Mouse (Mus musculus): Measurements from ENCODE around the gene Capn7. TPM values are rescaled to one million over a fixed set of nuclear protein-coding genes. Genes with fewer than 3 reads are reported as not detected.

The Capn7 gene
- polyA plus RNA-seq, 1 experiment from 2014 or later = 37.0 TPM

DNA sequence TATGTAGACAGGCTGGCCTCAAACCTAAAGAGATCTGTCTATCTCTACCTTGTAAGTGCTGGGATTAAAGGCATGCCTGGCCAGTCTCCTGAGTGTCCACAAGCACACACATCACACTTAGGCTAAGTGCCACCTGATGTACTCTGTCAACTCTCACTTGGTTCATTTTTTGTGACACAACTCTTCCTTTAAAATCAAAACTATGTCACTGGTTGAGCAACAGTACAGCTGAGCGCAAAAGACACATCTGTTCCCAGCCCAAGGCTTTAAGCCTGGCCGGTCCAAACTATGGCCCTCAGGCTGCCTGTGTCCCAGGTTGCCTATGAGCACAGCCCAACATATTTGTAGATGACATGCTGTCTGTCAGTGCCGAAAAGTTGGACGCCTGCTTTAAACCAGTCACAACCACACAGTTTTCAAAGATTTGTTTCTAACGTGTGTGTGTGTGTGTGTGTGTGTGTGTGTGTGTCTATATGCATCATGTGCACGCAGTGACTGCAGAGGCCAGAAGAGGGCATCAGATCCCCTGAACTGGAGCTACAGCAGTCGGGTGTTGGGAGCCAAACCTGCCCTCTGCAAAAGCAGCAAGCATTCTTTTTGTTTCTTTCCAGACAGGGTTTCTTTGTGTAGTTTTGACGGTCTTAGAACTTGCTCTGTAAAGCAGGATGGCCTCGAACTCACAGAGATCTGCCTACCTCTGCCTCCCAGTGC, 58.5 kb downstream of the Capn7 start:
- Histone ChIP-seq H3K4me3 (ENCODE audit: low read depth, low read length) (no peak overlapping the region), H3K9me3 (ENCODE audit: control insufficient read depth, low read length) (0 out of 2 replicates have a peak, but pooled peaks cover 3% of the 10 kb centered on the region), H3K27ac (ENCODE audit: low read depth) (no peak overlapping the region), H3K36me3 (ENCODE audit: control insufficient read depth, insufficient read depth, low read length) (no peaks in the 10 kb centered on the region), H3K9ac (ENCODE audit: low read length) (no peak overlapping the region), H3K4me1 (replicated peaks; ENCODE audit: control insufficient read depth, insufficient read depth, low read length) (no peaks in the 10 kb centered on the region), H3K4me2 (ENCODE audit: low read length) (no peak overlapping the region), H3K27me3 (replicated peaks; ENCODE audit: control insufficient read depth, insufficient read depth, low read length) (no peaks in the 10 kb centered on the region)
- ATAC-seq (replicated peaks; ENCODE audit: low FRiP score, low TSS enrichment, low read depth) = no peak
- DNase-seq (ENCODE audit: low spot score) = no peak
- WGBS = 93% methylated on average over 9 of the region's 9 CpGs

DNA sequence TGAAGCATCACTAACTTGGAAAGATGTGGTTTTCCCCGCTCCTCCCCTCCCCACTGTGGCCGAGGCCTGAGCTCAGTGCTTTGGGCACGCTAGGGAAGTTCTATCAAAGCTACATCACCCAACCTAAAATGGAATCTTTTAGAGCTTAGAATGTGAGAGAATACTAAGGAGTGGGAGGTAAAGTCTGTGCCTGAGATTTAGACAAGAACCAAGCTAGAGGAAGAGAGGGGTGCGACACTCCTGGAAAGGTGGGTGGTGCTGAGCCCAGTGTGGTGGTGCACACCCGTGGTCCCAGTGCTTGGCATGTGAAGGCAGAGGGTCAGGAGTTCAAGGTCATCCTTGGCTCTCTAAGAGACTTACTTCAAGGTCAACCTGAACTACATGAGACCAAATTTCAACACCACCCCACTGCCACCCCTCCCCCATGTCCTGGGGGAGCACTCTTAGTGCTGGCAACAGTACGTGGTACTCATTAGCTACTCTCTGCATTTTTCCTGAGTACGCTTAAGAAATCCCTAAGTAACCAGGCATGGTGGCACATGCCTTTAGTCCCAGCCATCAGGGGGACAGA, 59.3 kb downstream of the Capn7 start:
- no peaks in the 10 kb centered on the region for H3K36me3 ChIP-seq (ENCODE audit: control insufficient read depth, insufficient read depth, low read length)
- H3K27me3 ChIP-seq (replicated peaks; ENCODE audit: control insufficient read depth, insufficient read depth, low read length) = no peaks in the 10 kb centered on the region
- H3K4me1 ChIP-seq (replicated peaks; ENCODE audit: control insufficient read depth, insufficient read depth, low read length) = peaks cover 4% of the 10 kb centered on the region
- H3K9ac ChIP-seq (ENCODE audit: low read length) = no peak overlapping the region
- H3K4me2 ChIP-seq (ENCODE audit: low read length) = no peak overlapping the region
- ATAC-seq (replicated peaks; ENCODE audit: low FRiP score, low TSS enrichment, low read depth) = no peak
- no peak overlapping the region for H3K27ac ChIP-seq (ENCODE audit: low read depth)
- 0 out of 2 replicates have a peak, but pooled peaks cover 3% of the 10 kb centered on the region for H3K9me3 ChIP-seq (ENCODE audit: control insufficient read depth, low read length)
- H3K4me3 ChIP-seq (ENCODE audit: low read depth, low read length) = no peak overlapping the region
- DNase-seq (ENCODE audit: low spot score) = no peak
- WGBS = 95% methylated on average over 7 of the region's 7 CpGs

DNA sequence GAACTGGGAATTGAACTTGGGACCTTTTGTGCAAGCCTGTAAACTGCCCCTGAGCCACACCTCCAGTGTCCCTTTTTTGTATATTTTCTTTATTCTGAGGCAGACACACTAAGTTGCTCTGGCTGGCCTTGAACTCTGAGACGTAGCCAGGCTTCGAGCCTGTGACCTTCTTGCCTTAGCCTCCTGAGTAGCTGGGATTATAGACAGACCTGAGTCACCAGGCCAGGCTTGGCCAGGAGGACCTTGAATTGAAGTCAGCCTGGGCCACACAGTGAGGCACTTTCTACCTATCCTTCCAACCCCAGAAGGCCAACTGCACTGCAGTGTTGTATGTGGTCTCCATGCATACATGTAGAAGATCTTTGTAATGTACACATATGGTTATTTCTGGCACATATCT, 60.0 kb downstream of the Capn7 start:
- no peaks in the 10 kb centered on the region for H3K36me3 ChIP-seq (ENCODE audit: control insufficient read depth, insufficient read depth, low read length)
- peaks cover 7% of the 10 kb centered on the region for H3K4me1 ChIP-seq (replicated peaks; ENCODE audit: control insufficient read depth, insufficient read depth, low read length)
- 0 out of 2 replicates have a peak, but pooled peaks cover 3% of the 10 kb centered on the region for H3K9me3 ChIP-seq (ENCODE audit: control insufficient read depth, low read length)
- no peak overlapping the region for H3K4me2 ChIP-seq (ENCODE audit: low read length)
- ATAC-seq (replicated peaks; ENCODE audit: low FRiP score, low TSS enrichment, low read depth) (no peak), DNase-seq (ENCODE audit: low spot score) (no peak)
- H3K27me3 ChIP-seq (replicated peaks; ENCODE audit: control insufficient read depth, insufficient read depth, low read length) = no peaks in the 10 kb centered on the region
- 92% methylated on average over 2 of the region's 2 CpGs for WGBS
- no peak overlapping the region for H3K9ac ChIP-seq (ENCODE audit: low read length)
- H3K4me3 ChIP-seq (ENCODE audit: low read depth, low read length) = no peak overlapping the region
- H3K27ac ChIP-seq (ENCODE audit: low read depth) = no peak overlapping the region

DNA sequence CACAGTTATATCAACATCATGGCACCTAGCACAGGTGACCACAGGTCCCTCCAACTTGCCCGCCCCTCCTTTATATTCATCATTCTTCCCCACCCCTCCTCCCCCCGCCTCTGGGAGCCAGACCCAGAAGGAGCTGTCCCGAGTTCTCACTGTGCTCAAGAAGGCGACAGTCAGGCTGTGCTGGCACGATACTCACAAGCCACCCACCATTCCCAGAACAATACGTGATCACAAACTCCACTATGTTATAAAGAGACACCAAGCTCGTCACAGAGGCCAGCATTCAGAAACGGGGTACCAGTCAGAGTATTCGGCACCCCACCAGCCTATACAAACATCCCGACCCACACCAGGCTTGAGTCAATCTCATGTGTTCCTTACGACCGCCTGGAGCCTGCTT, 60.9 kb downstream of the Capn7 start:
- WGBS = 86% methylated on average over 12 of the region's 12 CpGs
- no peak overlapping the region for H3K27ac ChIP-seq (ENCODE audit: low read depth)
- no peak overlapping the region for H3K4me2 ChIP-seq (ENCODE audit: low read length)
- ATAC-seq (replicated peaks; ENCODE audit: low FRiP score, low TSS enrichment, low read depth) (no peak), DNase-seq (ENCODE audit: low spot score) (no peak)
- H3K9ac ChIP-seq (ENCODE audit: low read length) = no peak overlapping the region
- H3K36me3 ChIP-seq (ENCODE audit: control insufficient read depth, insufficient read depth, low read length) = no peaks in the 10 kb centered on the region
- H3K9me3 ChIP-seq (ENCODE audit: control insufficient read depth, low read length) = 0 out of 2 replicates have a peak, but pooled peaks cover 3% of the 10 kb centered on the region
- H3K4me3 ChIP-seq (ENCODE audit: low read depth, low read length) = no peak overlapping the region
- peaks cover 12% of the 10 kb centered on the region for H3K4me1 ChIP-seq (replicated peaks; ENCODE audit: control insufficient read depth, insufficient read depth, low read length)
- no peaks in the 10 kb centered on the region for H3K27me3 ChIP-seq (replicated peaks; ENCODE audit: control insufficient read depth, insufficient read depth, low read length)

DNA sequence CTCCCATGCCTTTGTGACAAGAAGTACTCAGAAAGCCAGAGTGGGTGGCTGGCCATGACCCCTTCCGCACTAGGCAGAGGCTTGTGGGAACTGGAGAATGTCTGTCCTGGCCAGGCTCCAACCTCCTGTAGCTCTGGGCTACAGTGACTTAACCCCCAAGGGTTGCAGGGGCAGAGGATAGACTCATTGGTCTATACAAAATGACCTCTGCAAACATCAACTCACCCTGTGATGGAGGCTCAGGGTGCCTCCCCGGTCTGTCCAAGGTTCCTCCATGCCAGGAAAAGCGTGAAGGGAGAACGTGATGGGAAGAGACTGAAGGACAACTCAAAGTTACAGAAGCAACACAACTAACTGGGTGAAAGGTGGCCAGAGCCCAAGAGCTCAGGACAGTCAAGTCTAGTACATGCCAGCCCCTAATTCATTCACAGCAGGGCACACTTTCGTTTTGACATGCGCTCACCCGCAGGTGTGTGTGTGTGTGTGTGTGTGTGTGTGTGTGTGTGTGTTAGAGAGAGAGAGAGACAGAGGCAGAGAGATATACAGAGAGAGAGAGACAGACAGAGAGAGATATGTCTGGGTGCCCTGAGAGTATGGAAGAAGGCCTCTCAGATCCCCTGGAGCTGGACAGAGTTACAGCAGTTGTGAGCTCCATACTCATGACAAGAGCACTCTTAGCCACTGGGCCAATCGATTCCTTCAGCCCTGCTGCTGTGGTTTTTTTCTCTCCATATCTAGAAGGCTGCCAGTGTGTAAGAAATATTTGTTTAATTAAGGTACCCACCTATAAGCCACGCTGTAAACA, 61.6 kb downstream of the Capn7 start:
- Histone ChIP-seq H3K4me1 (replicated peaks; ENCODE audit: control insufficient read depth, insufficient read depth, low read length) (peaks cover 15% of the 10 kb centered on the region), H3K4me2 (ENCODE audit: low read length) (no peak overlapping the region), H3K27me3 (replicated peaks; ENCODE audit: control insufficient read depth, insufficient read depth, low read length) (no peaks in the 10 kb centered on the region), H3K9ac (ENCODE audit: low read length) (no peak overlapping the region), H3K36me3 (ENCODE audit: control insufficient read depth, insufficient read depth, low read length) (no peaks in the 10 kb centered on the region), H3K4me3 (ENCODE audit: low read depth, low read length) (no peak overlapping the region), H3K27ac (ENCODE audit: low read depth) (no peak overlapping the region), H3K9me3 (ENCODE audit: control insufficient read depth, low read length) (0 out of 2 replicates have a peak, but pooled peaks cover 3% of the 10 kb centered on the region)
- no peak for DNase-seq (ENCODE audit: low spot score)
- WGBS = 85% methylated on average over 9 of the region's 9 CpGs
- ATAC-seq (replicated peaks; ENCODE audit: low FRiP score, low TSS enrichment, low read depth) = no peak

DNA sequence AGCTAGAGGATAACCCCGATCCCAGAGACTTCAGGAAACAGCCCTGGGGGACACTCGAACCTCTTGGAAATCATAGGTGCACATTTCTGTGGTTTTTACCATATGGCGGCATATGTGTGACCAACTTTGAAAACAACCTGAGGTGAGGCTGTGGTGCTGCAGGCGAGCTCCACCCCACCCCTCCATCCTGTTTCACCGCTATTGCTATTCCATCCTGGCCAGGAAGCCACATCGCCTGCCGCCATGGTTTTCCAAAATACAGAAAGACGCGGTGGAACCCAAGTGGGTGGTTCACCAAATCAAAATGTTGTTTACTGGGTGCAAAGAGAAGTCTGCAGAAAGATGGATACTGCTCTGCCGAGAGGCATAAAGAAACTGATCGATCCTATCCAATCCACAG, 62.4 kb downstream of the Capn7 start:
- Histone ChIP-seq H3K4me3 (ENCODE audit: low read depth, low read length) (no peak overlapping the region), H3K9ac (ENCODE audit: low read length) (no peak overlapping the region), H3K4me1 (replicated peaks; ENCODE audit: control insufficient read depth, insufficient read depth, low read length) (peaks cover 20% of the 10 kb centered on the region), H3K27me3 (replicated peaks; ENCODE audit: control insufficient read depth, insufficient read depth, low read length) (no peaks in the 10 kb centered on the region), H3K27ac (ENCODE audit: low read depth) (no peak overlapping the region), H3K36me3 (ENCODE audit: control insufficient read depth, insufficient read depth, low read length) (no peaks in the 10 kb centered on the region), H3K4me2 (ENCODE audit: low read length) (no peak overlapping the region), H3K9me3 (ENCODE audit: control insufficient read depth, low read length) (0 out of 2 replicates have a peak, but pooled peaks cover 3% of the 10 kb centered on the region)
- ATAC-seq (replicated peaks; ENCODE audit: low FRiP score, low TSS enrichment, low read depth) = no peak
- no peak for DNase-seq (ENCODE audit: low spot score)
- 92% methylated on average over 11 of the region's 11 CpGs for WGBS

DNA sequence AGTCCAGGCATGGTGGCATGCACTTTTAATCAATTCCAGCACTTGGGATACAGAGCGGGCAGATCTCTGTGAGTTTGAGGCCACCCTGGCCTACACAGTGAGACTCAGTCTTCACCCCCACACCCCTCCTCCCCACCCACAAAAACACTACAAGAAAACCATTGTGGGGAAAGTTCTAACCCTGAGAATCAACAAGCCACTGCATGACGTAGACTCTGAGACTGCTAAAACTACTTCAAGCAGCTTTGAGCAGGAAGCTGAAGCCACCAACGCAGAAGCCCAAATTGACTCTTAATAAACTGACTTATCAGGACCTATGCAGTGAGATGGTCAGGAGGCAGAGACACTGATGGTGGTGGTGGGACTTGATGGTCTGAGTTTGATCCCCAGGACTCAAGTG, 62.8 kb downstream of the Capn7 start:
- ATAC-seq (replicated peaks; ENCODE audit: low FRiP score, low TSS enrichment, low read depth) (no peak), DNase-seq (ENCODE audit: low spot score) (no peak)
- Histone ChIP-seq H3K4me3 (ENCODE audit: low read depth, low read length) (no peak overlapping the region), H3K9me3 (ENCODE audit: control insufficient read depth, low read length) (0 out of 2 replicates have a peak, but pooled peaks cover 3% of the 10 kb centered on the region), H3K4me1 (replicated peaks; ENCODE audit: control insufficient read depth, insufficient read depth, low read length) (peaks cover 24% of the 10 kb centered on the region), H3K27ac (ENCODE audit: low read depth) (no peak overlapping the region), H3K27me3 (replicated peaks; ENCODE audit: control insufficient read depth, insufficient read depth, low read length) (no peaks in the 10 kb centered on the region), H3K9ac (ENCODE audit: low read length) (no peak overlapping the region), H3K36me3 (ENCODE audit: control insufficient read depth, insufficient read depth, low read length) (no peaks in the 10 kb centered on the region), H3K4me2 (ENCODE audit: low read length) (no peak overlapping the region)
- WGBS = 91% methylated on average over 3 of the region's 3 CpGs

DNA sequence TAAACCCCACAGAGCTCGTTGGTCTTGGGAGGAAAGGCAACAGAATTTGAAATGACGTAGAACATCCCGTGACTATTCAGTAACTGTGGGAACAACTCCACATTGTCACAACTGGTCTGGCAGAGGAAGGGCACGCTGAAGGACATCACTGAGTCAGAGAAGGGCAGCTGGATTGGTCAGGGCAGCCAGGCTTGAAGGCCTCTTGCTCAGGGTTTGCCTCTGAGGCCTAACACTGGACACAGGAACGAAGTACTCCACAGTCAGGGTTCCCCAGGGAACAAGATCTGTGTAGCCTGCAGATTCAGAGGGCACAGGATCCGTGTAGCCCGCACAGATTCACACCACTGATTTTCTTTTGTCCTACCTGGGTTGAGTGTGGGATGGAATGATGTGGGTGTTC, 63.8 kb downstream of the Capn7 start:
- Histone ChIP-seq H3K4me3 (ENCODE audit: low read depth, low read length) (no peak overlapping the region), H3K36me3 (ENCODE audit: control insufficient read depth, insufficient read depth, low read length) (no peaks in the 10 kb centered on the region), H3K27ac (ENCODE audit: low read depth) (no peak overlapping the region), H3K27me3 (replicated peaks; ENCODE audit: control insufficient read depth, insufficient read depth, low read length) (no peaks in the 10 kb centered on the region), H3K9me3 (ENCODE audit: control insufficient read depth, low read length) (0 out of 2 replicates have a peak, but pooled peaks cover under 1% of the 10 kb centered on the region), H3K4me1 (replicated peaks; ENCODE audit: control insufficient read depth, insufficient read depth, low read length) (peaks cover 27% of the 10 kb centered on the region), H3K4me2 (ENCODE audit: low read length) (no peak overlapping the region), H3K9ac (ENCODE audit: low read length) (no peak overlapping the region)
- no peak for ATAC-seq (replicated peaks; ENCODE audit: low FRiP score, low TSS enrichment, low read depth)
- WGBS = 89% methylated on average over 7 of the region's 7 CpGs
- no peak for DNase-seq (ENCODE audit: low spot score)

All from intestine, embryonic 14.5 days (tissue).